Mouse (Mus musculus) c-Kit-positive CD71-positive TER-119-positive erythroid progenitor cells, embryonic 14.5 days (primary cell): Measurements from ENCODE around the gene Usp54.

Source experiments
- DNase-seq: peaks from one replicate; pipeline ENCODE4 v3.0.0-alpha.2; 2013; ENCODE audit warnings: low spot score

The Usp54 gene

GRCm38 (mm10) chr14:20640644-20641437 lies at the start of gene Usp54:
TSS of gene Usp54 (minus strand) at chr14:20641063.
- peak; percentile 99 for DNase-seq

DNA sequence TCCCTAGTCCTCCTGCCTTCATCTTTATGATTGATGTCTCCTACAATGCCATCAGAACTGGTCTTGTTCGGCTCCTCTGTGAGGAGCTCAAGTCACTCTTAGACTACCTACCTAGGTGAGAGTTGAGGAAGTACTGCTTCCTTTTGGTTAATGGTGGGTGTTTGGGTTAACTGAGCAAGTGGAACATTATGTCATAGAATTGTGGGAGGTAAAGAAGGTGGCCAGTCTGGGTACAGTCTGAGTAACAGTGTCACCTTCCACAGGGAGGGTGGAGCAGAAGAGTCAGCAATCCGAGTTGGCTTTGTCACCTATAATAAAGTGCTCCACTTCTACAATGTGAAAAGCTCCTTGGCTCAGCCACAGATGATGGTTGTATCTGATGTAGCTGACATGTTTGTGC lies 48.1 kb upstream of the Usp54 start:
- DNase-seq: no peak

- no peak for DNase-seq
Measured at GRCm38 (mm10) chr14:20686576-20686975, 45.7 kb upstream of the Usp54 start.

- DNase-seq: no peak
Measured at GRCm38 (mm10) chr14:20682498-20682897, 41.6 kb upstream of the Usp54 start.

- no peak for DNase-seq
Measured at GRCm38 (mm10) chr14:20681742-20682141, 40.9 kb upstream of the Usp54 start.

DNA sequence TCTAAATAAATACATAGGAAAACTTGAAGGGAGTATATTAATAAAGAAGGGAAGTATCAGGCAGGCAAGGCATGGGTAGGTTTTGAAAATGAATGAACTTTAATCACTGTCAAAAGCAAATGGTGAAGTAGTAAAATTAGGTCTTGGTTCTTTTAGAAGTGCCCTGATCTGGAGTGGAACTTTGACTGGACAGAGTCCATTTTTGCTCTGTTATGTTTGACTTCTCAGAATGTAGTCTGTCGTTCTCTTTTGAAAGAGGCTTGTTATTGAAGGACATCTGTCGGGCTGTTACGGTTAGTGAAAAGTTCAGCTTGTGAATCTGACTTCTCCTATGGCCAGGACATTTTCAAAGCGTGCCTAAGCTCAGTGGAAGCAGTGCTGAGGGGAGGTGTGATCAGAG lies 37.0 kb upstream of the Usp54 start:
- DNase-seq: no peak

DNA sequence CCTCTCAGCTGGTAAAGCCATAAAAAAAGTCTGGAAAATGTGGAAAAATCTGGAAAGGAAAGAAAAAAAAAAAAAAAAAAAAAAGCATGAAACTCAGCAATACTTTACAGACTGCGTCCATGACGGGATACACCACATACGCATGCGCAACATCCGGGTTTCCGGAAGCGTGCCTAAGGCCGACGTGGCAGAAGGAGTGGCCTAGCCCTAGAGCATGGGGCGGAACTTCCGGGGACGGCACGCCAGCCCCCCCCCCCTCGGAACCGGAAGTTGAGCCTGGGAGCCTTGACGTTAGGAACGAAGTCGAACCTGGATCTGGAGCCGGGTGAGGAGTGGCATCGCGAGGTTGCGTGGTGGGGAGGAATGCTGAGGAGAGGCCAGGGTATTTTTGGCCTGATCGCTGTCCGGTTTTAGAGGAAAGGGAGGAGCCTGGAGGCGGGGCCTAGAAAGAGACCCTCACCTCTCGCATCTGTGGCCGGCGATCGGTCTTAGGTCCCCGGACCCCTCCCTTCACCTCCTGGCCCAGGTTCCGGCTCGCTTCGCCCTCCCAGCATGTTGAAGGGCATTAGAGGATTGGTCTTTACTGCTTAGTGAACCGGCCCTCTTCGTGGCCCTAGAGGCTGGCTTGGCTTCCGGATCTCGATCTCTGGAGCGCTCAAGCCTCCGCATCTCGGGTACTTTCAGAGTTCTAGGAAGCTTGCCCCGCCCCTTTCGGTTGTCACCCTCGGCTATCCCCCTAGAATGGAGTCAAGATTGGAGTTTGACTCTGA lies 33.4 kb upstream of the Usp54 start, which contains the start of gene Sec24c:
Gene Sec24c, plus strand, starts transcription at position 245 of the 770 bp plus-strand sequence.
- peak; percentile 99 for DNase-seq

- no peak for DNase-seq
Measured at GRCm38 (mm10) chr14:20673735-20674063, 32.8 kb upstream of the Usp54 start.

- peak; percentile 53 for DNase-seq
Measured at GRCm38 (mm10) chr14:20672990-20673389, 32.1 kb upstream of the Usp54 start.

DNA sequence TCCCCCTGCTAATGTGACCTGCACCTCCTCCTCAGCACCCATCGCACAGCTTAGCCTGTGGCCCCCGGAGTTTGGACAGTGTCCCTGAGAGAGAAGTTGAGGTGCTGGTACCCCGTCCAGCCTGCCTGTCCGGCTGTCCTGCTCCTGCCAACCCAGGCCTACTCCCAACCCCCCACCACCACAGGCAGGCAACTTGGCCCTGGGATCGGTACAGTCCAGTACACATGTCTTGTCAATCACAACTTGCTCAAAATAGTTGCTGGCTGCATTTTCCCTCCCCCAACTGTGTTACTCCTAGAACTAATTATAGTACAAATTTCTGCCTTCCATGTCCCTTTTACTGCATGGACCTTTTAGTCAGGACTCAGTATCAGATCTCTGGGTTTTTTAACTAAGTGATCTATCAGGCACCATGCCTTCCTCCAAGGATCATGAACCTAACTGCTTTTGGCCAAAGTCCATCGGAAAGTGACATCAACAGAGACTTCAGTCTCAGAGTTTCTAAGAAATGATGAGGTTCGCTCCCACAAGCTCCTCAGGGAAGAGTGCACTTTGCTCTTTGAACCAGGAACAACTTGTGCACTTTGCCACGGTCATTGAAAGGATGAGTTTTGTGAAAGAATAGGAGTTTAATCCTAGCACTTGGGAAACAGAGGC lies 27.4 kb upstream of the Usp54 start, which contains the start of gene Synpo2l:
Gene Synpo2l, minus strand, starts transcription at position 201 of the 657 bp plus-strand sequence.
- no peak for DNase-seq

GRCm38 (mm10) chr14:20667469-20667868 lies 26.6 kb upstream of the Usp54 start:
- DNase-seq: no peak

DNA sequence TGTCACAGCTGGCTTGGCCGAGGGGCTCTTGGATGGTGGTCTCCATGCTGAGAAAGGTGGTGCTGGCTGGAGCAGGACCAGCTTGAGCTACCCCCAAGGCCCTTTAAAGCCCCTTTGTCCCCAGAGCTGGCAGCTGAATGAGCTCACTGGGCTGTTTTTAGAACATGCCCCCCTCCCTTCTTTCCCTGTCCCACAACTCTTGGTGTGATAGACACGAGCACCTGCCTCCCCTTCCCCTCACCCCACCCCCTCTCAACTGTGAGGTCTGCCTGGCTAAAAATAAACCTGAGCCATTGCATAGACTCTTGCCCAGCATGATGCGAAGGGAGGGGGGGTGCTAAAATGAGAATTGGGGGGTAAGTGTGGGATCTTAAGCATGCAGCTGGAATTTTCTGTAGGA lies 23.6 kb upstream of the Usp54 start:
- no peak for DNase-seq

DNA sequence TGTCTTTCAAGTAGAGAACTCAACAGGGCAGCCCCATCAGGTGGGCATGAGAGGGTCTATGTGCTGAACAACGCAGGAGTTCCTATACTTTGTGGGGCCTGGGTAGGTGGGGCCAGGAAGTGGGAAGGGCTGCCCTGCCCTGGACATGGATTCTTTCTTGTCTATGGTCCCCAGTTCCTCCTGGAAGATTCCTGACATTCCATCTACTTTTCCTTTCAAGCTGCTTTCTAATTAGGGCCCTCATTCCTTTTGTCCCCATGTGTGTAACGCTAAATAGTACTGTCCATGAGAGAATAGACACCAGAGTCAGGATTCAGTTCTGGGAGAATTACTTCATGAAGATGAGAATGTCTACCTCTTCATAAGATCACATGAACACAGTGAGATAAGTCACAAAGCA lies 22.7 kb upstream of the Usp54 start:
- no peak for DNase-seq

GRCm38 (mm10) chr14:20662740-20663139 lies 21.9 kb upstream of the Usp54 start:
- DNase-seq: no peak

DNA sequence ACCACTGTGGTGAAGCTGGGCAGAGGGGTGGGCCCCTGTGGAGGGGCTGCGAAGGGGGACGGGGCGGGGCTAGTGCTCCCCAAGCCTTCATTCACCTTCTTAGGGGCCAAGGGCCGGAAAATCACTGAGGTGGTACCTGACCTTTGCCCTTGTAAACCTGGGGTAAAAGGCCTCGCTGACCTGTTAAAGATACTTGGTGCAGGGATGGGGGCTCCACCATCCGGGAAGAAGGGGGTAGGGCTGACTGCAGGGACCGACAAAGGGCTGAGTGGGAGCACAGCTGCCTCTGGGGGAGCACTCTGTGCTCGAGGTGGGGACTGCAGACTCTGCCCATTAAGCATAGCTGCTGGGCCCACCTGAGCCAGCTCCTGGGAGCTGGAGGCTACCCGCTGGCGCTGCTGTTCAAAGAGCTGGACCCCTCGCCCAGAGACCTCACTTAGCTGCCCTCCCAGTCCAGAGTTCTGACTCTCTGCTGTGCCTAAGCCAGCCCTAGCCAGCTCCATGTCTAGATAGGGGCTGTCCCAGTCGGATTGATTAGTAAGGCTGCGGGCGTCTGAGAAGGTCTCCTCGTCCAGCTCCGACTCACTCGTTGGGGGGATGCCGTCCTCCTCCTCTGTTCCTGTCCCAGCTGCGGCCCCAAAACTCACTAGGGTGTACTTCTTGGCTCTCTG lies 20.9 kb upstream of the Usp54 start:
- no peak for DNase-seq

- peak; percentile 97 for DNase-seq
Measured at GRCm38 (mm10) chr14:20660827-20661660, 20.2 kb upstream of the Usp54 start.

DNA sequence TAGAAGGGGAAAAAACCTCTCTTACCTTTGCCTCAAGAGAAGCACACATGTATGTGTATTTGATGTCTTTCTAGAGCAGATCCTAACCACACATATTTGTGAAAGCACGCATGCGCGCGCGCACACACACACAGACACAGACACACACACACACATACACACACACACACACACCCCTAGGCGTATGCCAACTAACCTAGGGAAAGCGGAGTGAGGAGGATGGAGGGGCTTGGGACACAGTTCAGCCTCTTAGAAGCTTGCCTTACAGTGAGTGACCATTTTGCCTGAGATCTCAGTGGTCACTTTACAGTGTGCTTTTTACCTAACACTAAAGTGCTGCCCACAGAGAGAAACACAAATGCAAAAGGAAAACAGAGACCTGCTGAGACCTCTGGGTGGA lies 18.8 kb upstream of the Usp54 start:
- DNase-seq: no peak

DNA sequence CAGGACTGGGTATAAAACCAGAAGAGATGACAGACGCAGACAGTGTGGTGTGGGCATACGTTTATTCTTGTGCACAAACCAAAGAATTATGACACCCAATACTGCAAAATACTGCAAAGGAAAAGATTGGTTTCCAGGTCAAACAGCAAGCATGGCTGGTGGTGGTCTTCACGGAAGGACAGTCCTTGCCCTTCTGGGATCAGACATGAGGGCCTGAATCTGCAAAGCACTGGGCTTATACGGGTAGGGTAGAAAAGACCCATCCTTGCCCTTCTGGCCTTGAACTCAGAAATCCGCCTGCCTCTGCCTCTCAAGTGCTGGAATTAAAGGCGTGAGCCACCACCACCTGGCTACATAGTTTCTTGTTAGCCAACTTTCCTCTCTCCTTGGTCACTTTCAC lies 18.0 kb upstream of the Usp54 start:
- no peak for DNase-seq

DNA sequence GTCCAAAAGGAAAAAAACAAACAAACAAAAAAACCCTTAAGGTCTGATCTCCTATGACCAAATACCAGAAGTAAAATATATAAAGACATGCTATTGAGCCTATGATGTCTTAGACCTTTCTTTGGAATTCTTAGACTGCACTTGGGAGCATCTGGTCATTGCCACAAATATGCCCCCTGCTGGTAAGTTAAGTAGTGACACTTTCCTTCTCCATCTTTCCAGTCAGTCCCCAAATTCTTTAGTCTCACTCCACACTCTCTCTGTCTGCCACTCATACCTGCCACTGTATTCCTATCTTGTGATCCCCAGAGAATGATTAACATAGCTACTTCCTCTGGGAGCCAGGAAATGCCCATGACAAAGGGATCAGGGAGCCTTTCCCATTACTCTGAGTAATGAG lies 17.5 kb upstream of the Usp54 start:
- peak; percentile 48 for DNase-seq

DNA sequence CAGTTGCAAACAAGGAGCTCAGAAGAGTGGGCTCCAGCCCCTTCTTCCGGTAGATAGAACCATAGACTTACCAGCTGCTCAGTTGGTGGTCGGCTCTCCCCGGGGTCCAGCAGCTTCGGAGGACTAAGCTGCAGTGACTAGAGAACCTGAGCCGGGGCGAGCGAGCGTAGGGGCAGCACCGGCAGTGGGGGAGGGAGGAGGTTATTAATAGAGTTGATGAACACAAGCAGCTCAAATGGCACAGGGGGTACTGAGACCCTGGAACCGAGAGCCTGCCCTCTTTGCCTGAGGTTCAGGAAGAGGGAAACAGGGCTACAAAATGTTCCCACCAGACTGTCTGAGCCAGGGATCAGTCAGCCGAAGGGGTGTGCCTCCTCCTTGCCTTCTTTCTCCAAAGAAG lies 15.5 kb upstream of the Usp54 start, which contains the start of gene Myoz1:
Gene Myoz1, minus strand, starts transcription at position 180 of the 400 bp plus-strand sequence.
- no peak for DNase-seq

DNA sequence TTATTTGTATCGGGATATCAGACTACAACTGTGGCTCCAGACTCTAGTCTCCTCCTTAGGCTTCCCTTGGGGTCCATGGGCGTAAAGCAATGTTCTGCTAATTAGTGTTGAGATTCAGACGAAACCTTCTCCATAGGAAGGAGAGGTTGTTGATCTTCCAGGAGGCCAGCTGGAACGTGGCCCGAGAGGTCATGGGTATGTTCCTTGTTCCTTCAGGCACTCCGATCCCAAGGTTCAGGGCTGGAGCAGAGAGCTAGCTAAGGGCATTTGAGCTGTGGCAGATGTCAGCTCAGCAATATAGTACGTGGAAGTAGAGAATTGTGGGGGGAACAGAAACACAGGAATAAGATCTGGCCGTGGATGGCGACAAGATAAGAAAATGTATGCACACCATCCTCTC lies 14.9 kb upstream of the Usp54 start:
- DNase-seq: no peak
